Mouse (Mus musculus) c-Kit-positive CD71-positive TER-119-positive erythroid progenitor cells, embryonic 14.5 days (primary cell): ENCODE data around the gene Uggt2.
"Not testable (repeated sequence)": the region's sequence is repeated elsewhere in the genome, so short reads cannot be mapped to it uniquely, and the experiment has no call there.

Experiments
- DNase-seq: peaks from one replicate; pipeline ENCODE4 v3.0.0-alpha.2; 2013; ENCODE audit warnings: low spot score

Uggt2 gene

GRCm38 (mm10) chr14:119027675-119028253 is 71.5 kb downstream of the Uggt2 start:
- DNase-seq: no peak

- peak; percentile 58 for DNase-seq
Observed at GRCm38 (mm10) chr14:119027130-119027529, 72.1 kb downstream of the Uggt2 start.

- peak; percentile 39 for DNase-seq
Observed at GRCm38 (mm10) chr14:119025889-119026288, 73.3 kb downstream of the Uggt2 start.

GRCm38 (mm10) chr14:119013549-119013948 is 85.7 kb downstream of the Uggt2 start:
- DNase-seq: no peak

GRCm38 (mm10) chr14:119012607-119013431 is 86.4 kb downstream of the Uggt2 start:
- no peak for DNase-seq

- no peak for DNase-seq
Observed at GRCm38 (mm10) chr14:119009531-119009930, 89.7 kb downstream of the Uggt2 start.

GRCm38 (mm10) chr14:119008031-119008590 is 91.1 kb downstream of the Uggt2 start:
- DNase-seq: no peak

- DNase-seq: peak; percentile 97
Observed at GRCm38 (mm10) chr14:119007103-119007951, 91.9 kb downstream of the Uggt2 start.

GRCm38 (mm10) chr14:119006441-119007102 is 92.7 kb downstream of the Uggt2 start:
- DNase-seq: no peak

- no peak for DNase-seq
Observed at GRCm38 (mm10) chr14:119005834-119006233, 93.4 kb downstream of the Uggt2 start.

- DNase-seq: peak; percentile 29
Observed at GRCm38 (mm10) chr14:119003320-119003719, 95.9 kb downstream of the Uggt2 start.

- no peak for DNase-seq
Observed at GRCm38 (mm10) chr14:118995226-118995925, 103.9 kb downstream of the Uggt2 start.

GRCm38 (mm10) chr14:118987523-118988496 is 111.4 kb downstream of the Uggt2 start:
- DNase-seq: peak; percentile 73

- DNase-seq: peak; percentile 66
Observed at GRCm38 (mm10) chr14:118986653-118987522, 112.3 kb downstream of the Uggt2 start.

GRCm38 (mm10) chr14:118984161-118984560 is 115.1 kb downstream of the Uggt2 start:
- no peak for DNase-seq

- DNase-seq: no peak
Observed at GRCm38 (mm10) chr14:118983396-118983795, 115.8 kb downstream of the Uggt2 start.

- not testable (repeated sequence) for DNase-seq
Observed at GRCm38 (mm10) chr14:118982429-118983045, 116.7 kb downstream of the Uggt2 start.

GRCm38 (mm10) chr14:118981711-118982428 is 117.4 kb downstream of the Uggt2 start:
- not testable (repeated sequence) for DNase-seq
